Mouse (Mus musculus) forebrain, embryonic 13.5 days (tissue): ENCODE data around the gene Gm3952. TPM values are rescaled to one million over a fixed set of nuclear protein-coding genes. Genes with fewer than 3 reads are reported as not detected.

ENCODE experiments used
- ATAC-seq: fragments of 200-750 bp; cut with Nextera tagmentation; 2 replicates; pipeline ENCODE4 v1.8.0; 2017
- H3K27ac ChIP-seq: fragments of 300-500 bp; sonication (generic); 2 replicates; pipeline ENCODE4 v1.5.1; 2015; ENCODE audit warnings: inconsistent platforms, mild to moderate bottlenecking, moderate library complexity
- H3K27me3 ChIP-seq: fragments of 300-500 bp; sonication (generic); 2 replicates; pipeline ENCODE4 v1.6.1; 2015; ENCODE audit warnings: mild to moderate bottlenecking, inconsistent platforms
- H3K36me3 ChIP-seq: fragments of 300-500 bp; sonication (generic); 2 replicates; pipeline ENCODE4 v1.6.1; 2015; ENCODE audit warnings: mild to moderate bottlenecking, inconsistent platforms; ENCODE audit not compliant: poor library complexity, severe bottlenecking
- H3K4me1 ChIP-seq: fragments of 300-500 bp; sonication (generic); 2 replicates; pipeline ENCODE4 v1.6.1; 2015; ENCODE audit warnings: inconsistent platforms
- H3K4me2 ChIP-seq: fragments of 300-500 bp; sonication (generic); 2 replicates; pipeline ENCODE4 v1.6.1; 2015; ENCODE audit warnings: inconsistent platforms, mild to moderate bottlenecking, moderate library complexity
- H3K4me3 ChIP-seq: fragments of 300-500 bp; sonication (generic); 2 replicates; pipeline ENCODE4 v1.5.1; 2015; ENCODE audit warnings: mild to moderate bottlenecking, inconsistent platforms
- H3K9ac ChIP-seq: fragments of 300-500 bp; sonication (generic); 2 replicates; pipeline ENCODE4 v1.6.1; 2015; ENCODE audit warnings: mild to moderate bottlenecking, inconsistent platforms
- H3K9me3 ChIP-seq: fragments of 300-500 bp; sonication (generic); replicated peaks from 2 replicates; pipeline ENCODE4 v1.6.1; 2016; ENCODE audit warnings: inconsistent platforms
- WGBS: fragments of 180-500 bp; shearing (Covaris S2); methylation state at CpG from one replicate; pipeline ENCODE4 v1.1.7; 2015; 5-methylcytosine and 5-hydroxymethylcytosine counted together
- polyA plus RNA-seq: library from polyadenylated mRNA; unstranded; fragments of >200 nt; fragmentation: Nextera tagmentation; extraction: Ambion mirVana; gene quantifications from 2 replicates; pipeline ENCODE4 v1.2.1, GENCODE M21; 2015

The Gm3952 gene
- not detected in 2 replicates for polyA plus RNA-seq

- ATAC-seq = no peak
- WGBS = 83% methylated on average over 1 of the region's 1 CpGs
- no peak within 1 kb of the TSS for H3K4me2 ChIP-seq
- H3K4me1 ChIP-seq = no peaks in the 10 kb centered on the region
- no peak within 1 kb of the TSS for H3K9ac ChIP-seq
- H3K4me3 ChIP-seq = no peak within 1 kb of the TSS
- H3K27me3 ChIP-seq = no peaks in the 10 kb centered on the region
- no peaks in the 10 kb centered on the region for H3K9me3 ChIP-seq
- H3K36me3 ChIP-seq = no peaks in the 10 kb centered on the region
- no peak within 1 kb of the TSS for H3K27ac ChIP-seq
These were observed at the start of gene Gm3952 for GRCm38 (mm10) chr8:128798594-128798993. Gm3952 (minus strand) TSS chr8:128798694.

DNA sequence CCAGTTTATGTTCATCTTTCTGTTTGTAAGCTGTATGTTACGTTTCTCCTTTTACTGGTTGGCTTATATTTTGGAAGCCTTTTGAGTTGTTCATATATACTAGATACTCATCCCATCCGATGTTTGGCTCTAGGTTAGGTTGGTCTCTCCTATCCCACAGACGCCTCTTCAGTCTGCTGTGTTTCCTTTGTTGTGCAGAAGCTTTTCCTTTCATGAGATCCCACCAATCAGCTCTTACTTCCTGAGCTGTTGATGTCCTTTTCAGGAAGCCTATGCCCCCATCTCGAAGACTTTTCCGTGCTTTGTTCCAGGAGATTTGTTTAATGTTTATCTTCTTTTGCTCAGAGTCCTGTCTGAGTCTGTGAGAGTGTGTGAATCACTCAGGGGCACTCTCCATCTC lies 45.3 kb upstream of the Gm3952 start:
- H3K27ac ChIP-seq = no peak overlapping the region

DNA sequence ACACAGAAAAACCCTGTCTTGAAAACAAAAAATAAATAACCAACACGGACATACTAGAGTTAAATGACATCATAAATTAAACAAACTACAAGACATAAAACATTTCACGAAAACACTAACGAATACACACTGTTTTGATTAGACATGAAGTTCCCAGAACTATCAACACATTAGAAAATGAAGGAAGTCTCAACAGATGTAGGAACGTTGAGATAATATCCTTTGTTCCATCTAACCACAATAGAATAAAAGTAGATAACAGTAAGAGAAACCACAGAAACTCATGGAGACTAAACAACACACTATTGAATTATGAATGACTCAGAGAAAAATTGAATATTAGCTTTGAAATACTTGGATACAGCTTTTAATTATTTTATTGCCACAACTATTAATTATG lies 14.0 kb upstream of the Gm3952 start:
- no peak for ATAC-seq
- H3K9ac ChIP-seq = no peak overlapping the region
- WGBS = 83% methylated on average over 4 of the region's 4 CpGs

More for the DNA sequence above, 45.3 kb upstream of the Gm3952 start:
- no peak for ATAC-seq
- no peaks in the 10 kb centered on the region for H3K9me3 ChIP-seq
- no peak overlapping the region for H3K4me3 ChIP-seq
- H3K27me3 ChIP-seq = no peaks in the 10 kb centered on the region
- 69% methylated on average over 5 of the region's 5 CpGs for WGBS
- H3K4me2 ChIP-seq = no peak overlapping the region
- H3K4me1 ChIP-seq = no peaks in the 10 kb centered on the region
- no peak overlapping the region for H3K9ac ChIP-seq
- no peaks in the 10 kb centered on the region for H3K36me3 ChIP-seq

DNA sequence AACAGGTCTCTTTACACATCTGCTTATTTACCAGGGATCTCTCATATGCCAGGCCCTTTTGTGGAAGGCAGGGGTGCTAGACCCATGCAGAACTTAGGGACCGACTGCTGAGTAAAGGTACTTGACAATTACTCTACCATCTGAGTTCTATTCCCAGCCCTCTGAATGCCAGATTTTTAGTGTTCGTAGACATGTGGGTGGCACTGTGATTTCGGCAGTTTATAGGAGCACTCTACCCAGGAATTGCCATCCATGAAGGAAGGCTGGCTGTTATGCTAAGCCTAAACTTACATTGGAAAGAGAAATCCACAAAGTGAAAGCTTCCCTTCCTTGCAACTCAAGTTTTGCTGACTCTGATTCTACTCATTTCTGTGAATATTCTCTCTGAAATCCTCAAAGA lies 62.8 kb downstream of the Gm3952 start:
- no peak overlapping the region for H3K9ac ChIP-seq
- no peaks in the 10 kb centered on the region for H3K4me1 ChIP-seq
- H3K4me2 ChIP-seq = no peak overlapping the region
- ATAC-seq = no peak
- no peak overlapping the region for H3K4me3 ChIP-seq
- H3K9me3 ChIP-seq = no peaks in the 10 kb centered on the region
- H3K27ac ChIP-seq = no peak overlapping the region
- H3K36me3 ChIP-seq = peaks cover 62% of the 10 kb centered on the region
- H3K27me3 ChIP-seq = no peaks in the 10 kb centered on the region
- WGBS = 98% methylated on average over 3 of the region's 3 CpGs

More for the DNA sequence above, 14.0 kb upstream of the Gm3952 start:
- no peaks in the 10 kb centered on the region for H3K36me3 ChIP-seq
- no peak overlapping the region for H3K4me3 ChIP-seq
- no peaks in the 10 kb centered on the region for H3K27me3 ChIP-seq
- no peak overlapping the region for H3K27ac ChIP-seq
- no peaks in the 10 kb centered on the region for H3K9me3 ChIP-seq
- no peak overlapping the region for H3K4me2 ChIP-seq
- no peaks in the 10 kb centered on the region for H3K4me1 ChIP-seq

DNA sequence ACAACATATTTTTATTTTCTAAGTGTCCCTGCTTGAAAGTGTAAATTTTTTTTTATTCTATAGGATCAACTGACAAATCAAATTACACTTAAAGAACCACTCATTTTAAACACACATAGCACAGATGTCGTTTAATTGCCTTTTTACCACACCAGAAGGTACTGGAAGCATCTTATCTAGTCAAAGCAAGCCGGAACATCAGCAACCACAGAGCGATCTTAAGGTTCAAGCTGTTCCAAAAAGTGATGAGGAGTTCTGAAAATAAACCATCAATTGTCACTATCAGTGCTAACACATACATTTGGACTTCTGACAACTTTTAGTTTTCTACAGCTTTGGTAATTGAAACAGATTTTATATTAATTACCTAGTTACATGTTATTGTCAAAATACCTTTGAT lies 64.4 kb downstream of the Gm3952 start:
- Histone ChIP-seq H3K4me1 (no peaks in the 10 kb centered on the region), H3K27me3 (no peaks in the 10 kb centered on the region), H3K4me2 (no peak overlapping the region), H3K36me3 (peaks cover 62% of the 10 kb centered on the region), H3K27ac (no peak overlapping the region), H3K9ac (no peak overlapping the region), H3K4me3 (no peak overlapping the region), H3K9me3 (no peaks in the 10 kb centered on the region)
- no peak for ATAC-seq
- 94% methylated on average over 3 of the region's 3 CpGs for WGBS

- Histone ChIP-seq H3K9me3 (no peaks in the 10 kb centered on the region), H3K4me1 (no peaks in the 10 kb centered on the region), H3K27ac (peak overlapping the region; percentile 35), H3K27me3 (no peaks in the 10 kb centered on the region), H3K4me3 (no peak overlapping the region), H3K9ac (no peak overlapping the region), H3K36me3 (peaks cover 57% of the 10 kb centered on the region), H3K4me2 (no peak overlapping the region)
- 0 out of 2 replicates have a peak, but pooled peaks have one; percentile 27 for ATAC-seq
- 47% methylated on average over 2 of the region's 2 CpGs for WGBS
These were observed 66.2 kb downstream of the Gm3952 start for GRCm38 (mm10) chr8:128732254-128732653.

- no peak overlapping the region for H3K9ac ChIP-seq
- H3K4me3 ChIP-seq = no peak overlapping the region
- no peak for ATAC-seq
- H3K9me3 ChIP-seq = no peaks in the 10 kb centered on the region
- H3K27ac ChIP-seq = no peak overlapping the region
- WGBS = 94% methylated on average over 1 of the region's 1 CpGs
- no peak overlapping the region for H3K4me2 ChIP-seq
- no peaks in the 10 kb centered on the region for H3K4me1 ChIP-seq
- H3K27me3 ChIP-seq = no peaks in the 10 kb centered on the region
- peaks cover 66% of the 10 kb centered on the region for H3K36me3 ChIP-seq
These were observed 71.3 kb downstream of the Gm3952 start for GRCm38 (mm10) chr8:128727213-128727612.

DNA sequence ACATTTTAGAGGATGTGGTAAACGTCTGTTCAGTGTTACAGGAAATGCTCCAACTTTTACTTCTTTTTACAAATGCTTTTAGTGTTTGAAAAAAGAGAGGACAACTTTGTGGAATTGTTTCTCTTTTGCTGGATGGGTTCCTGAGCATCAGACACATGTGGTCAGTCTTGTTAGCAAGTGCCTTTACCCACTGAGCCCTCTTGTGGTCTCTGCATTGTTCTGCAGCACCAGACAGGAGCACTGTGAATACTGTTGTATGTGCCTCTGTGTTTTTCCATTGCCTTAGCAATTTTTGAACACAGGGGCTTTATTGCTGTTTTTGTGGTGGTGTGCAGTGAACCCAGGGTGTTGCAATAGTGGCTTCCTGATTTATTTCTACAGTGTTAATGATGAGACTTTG lies 73.7 kb downstream of the Gm3952 start:
- no peak overlapping the region for H3K27ac ChIP-seq
- H3K9me3 ChIP-seq = no peaks in the 10 kb centered on the region
- WGBS = 65% methylated on average over 1 of the region's 1 CpGs
- ATAC-seq = 0 out of 2 replicates have a peak, but pooled peaks have one; percentile 53
- no peak overlapping the region for H3K4me3 ChIP-seq
- H3K27me3 ChIP-seq = no peaks in the 10 kb centered on the region
- H3K36me3 ChIP-seq = peaks cover 61% of the 10 kb centered on the region
- no peak overlapping the region for H3K9ac ChIP-seq
- H3K4me2 ChIP-seq = no peak overlapping the region
- H3K4me1 ChIP-seq = no peaks in the 10 kb centered on the region

DNA sequence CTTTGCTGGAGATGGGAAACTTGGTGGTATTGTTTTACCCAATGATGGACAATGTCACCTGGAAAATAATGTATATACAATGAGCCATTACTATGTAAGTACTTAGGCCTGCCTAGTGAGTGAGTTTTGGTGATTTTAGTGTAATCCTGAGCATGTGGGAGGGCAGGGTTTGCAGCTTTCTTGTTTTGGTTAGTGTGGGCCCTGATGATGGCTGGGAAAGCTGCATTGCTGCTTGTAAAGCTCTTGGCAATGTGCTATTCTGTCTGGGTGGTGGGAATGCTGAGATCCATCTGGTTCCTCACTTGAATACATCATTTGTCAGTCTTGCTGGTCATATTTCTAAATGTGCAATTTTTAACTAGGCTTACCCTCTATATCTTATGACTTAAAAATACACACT lies 82.3 kb downstream of the Gm3952 start:
- peaks cover 80% of the 10 kb centered on the region for H3K36me3 ChIP-seq
- no peak for ATAC-seq
- H3K4me2 ChIP-seq = no peak overlapping the region
- no peak overlapping the region for H3K27ac ChIP-seq
- no peaks in the 10 kb centered on the region for H3K4me1 ChIP-seq
- H3K4me3 ChIP-seq = no peak overlapping the region
- no peaks in the 10 kb centered on the region for H3K9me3 ChIP-seq
- no peak overlapping the region for H3K9ac ChIP-seq
- H3K27me3 ChIP-seq = no peaks in the 10 kb centered on the region

DNA sequence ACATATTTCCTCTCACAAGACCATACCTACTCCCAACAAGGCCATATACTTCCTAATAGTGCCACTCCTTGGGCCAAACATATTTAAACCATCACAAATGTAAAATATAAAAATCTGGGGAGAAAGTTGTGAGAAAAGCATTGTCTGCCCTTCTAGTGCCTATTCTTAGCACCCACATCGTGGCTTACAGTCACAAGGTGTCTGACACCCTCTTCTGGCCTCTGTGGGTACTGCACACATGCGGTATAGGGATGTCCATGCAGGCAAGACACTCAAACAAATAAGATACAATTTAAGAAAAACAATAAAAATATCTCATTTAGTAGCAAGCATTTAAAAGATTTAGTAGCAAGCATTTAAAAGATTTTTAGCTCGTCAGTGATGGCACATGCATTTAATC lies 89.2 kb downstream of the Gm3952 start:
- H3K9me3 ChIP-seq = no peaks in the 10 kb centered on the region
- no peak overlapping the region for H3K27ac ChIP-seq
- ATAC-seq = no peak
- peaks cover 64% of the 10 kb centered on the region for H3K36me3 ChIP-seq
- no peak overlapping the region for H3K4me2 ChIP-seq
- no peak overlapping the region for H3K9ac ChIP-seq
- WGBS = 50% methylated on average over 3 of the region's 3 CpGs
- H3K4me1 ChIP-seq = peaks cover 7% of the 10 kb centered on the region; the same call in 1 of the 2 replicates
- H3K4me3 ChIP-seq = no peak overlapping the region
- H3K27me3 ChIP-seq = no peaks in the 10 kb centered on the region

DNA sequence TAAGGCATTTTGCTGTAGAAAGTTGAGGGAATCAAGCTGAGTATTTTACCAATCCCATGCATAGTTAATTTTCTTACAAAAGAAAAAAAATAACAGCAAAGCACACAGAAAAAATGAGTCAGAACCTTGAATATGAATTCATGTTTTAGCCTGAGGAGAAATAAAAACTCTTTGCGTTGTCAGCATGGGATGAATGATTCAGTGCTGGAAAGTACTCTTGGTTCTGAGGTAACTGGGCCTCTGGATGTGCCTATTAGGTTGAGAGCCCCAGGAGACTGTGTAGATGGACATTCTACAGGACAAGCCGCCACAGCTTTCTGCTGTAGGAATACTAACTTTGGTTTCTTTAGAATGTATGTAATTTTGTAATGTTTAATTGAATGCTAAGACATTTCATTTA lies 93.7 kb downstream of the Gm3952 start:
- ATAC-seq = no peak
- H3K9me3 ChIP-seq = no peaks in the 10 kb centered on the region

GRCm38 (mm10) chr8:128704376-128704775 lies 94.1 kb downstream of the Gm3952 start:
- Histone ChIP-seq H3K9ac (no peak overlapping the region), H3K4me2 (no peak overlapping the region), H3K9me3 (no peaks in the 10 kb centered on the region), H3K4me3 (no peak overlapping the region), H3K4me1 (peaks cover 7% of the 10 kb centered on the region), H3K27ac (no peak overlapping the region), H3K36me3 (peaks cover 23% of the 10 kb centered on the region), H3K27me3 (no peaks in the 10 kb centered on the region)
- ATAC-seq = no peak
- WGBS = 90% methylated on average over 1 of the region's 1 CpGs

More for the DNA sequence above, 93.7 kb downstream of the Gm3952 start:
- Histone ChIP-seq H3K4me3 (no peak overlapping the region), H3K4me2 (no peak overlapping the region), H3K4me1 (peaks cover 7% of the 10 kb centered on the region), H3K27ac (no peak overlapping the region), H3K9ac (no peak overlapping the region), H3K36me3 (peaks cover 27% of the 10 kb centered on the region), H3K27me3 (no peaks in the 10 kb centered on the region)
- WGBS = 95% methylated on average over 2 of the region's 2 CpGs

GRCm38 (mm10) chr8:128697945-128698344 lies 100.5 kb downstream of the Gm3952 start:
- Histone ChIP-seq H3K36me3 (no peaks in the 10 kb centered on the region), H3K27me3 (no peaks in the 10 kb centered on the region), H3K4me1 (no peaks in the 10 kb centered on the region; the same call in 1 of the 2 replicates), H3K4me2 (no peak overlapping the region), H3K9ac (no peak overlapping the region), H3K4me3 (no peak overlapping the region), H3K9me3 (no peaks in the 10 kb centered on the region), H3K27ac (no peak overlapping the region)
- WGBS = 83% methylated on average over 3 of the region's 3 CpGs
- no peak for ATAC-seq
